Mouse (Mus musculus): ENCODE measurements around the gene Tmem204.
"Not testable (repeated sequence)": the region's sequence is repeated elsewhere in the genome, so short reads cannot be mapped to it uniquely, and the experiment has no call there.

The Tmem204 gene

DNA sequence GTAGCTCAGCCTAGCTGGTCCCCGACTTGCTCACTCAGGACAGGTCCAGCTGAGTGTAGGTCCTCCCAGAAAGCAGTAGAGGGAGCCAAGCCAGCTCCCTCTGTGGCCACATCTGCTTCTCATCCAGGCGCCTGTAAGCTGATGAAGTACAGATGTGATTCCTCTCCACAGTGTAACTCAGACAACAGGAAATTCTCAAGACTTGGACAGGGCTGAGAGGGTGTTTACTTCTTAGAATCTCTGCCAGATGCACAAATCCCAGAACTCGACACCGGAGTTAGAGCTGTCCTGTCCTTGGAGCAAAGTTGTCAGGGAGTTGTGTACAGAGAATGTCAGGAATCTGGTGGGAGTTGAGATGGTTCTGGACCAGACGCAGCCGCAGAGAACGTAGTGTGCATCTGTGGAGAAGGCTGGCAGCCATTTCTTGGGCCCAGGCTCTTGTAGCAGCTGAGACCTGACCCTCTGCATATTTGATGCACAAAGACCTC is at the start of gene Tmem204:
Gene Tmem204, minus strand, starts transcription at position 148 of the 488 bp plus-strand sequence.
- DNase-seq (ENCODE audit: low spot score): no peak

DNA sequence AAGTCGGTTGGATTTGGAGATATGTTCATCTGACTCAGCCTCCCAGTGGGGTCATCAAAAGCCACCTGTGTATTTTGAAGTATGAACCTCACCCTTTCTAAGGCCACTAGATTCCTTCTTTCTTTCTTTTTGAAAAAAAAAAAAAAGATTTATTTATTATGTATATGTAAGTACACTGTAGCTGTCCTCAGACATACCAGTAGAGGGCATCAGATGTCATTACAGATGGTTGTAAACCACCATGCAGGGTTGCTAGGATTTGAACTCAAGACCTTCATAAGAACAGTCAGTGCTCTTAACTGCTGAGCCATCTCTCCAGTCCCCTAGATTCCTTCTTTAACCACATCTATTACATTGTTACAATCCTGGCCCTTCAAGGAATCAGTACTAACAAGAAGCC is 46.7 kb upstream of the Tmem204 start:
- no peak for DNase-seq (ENCODE audit: low spot score)

DNA sequence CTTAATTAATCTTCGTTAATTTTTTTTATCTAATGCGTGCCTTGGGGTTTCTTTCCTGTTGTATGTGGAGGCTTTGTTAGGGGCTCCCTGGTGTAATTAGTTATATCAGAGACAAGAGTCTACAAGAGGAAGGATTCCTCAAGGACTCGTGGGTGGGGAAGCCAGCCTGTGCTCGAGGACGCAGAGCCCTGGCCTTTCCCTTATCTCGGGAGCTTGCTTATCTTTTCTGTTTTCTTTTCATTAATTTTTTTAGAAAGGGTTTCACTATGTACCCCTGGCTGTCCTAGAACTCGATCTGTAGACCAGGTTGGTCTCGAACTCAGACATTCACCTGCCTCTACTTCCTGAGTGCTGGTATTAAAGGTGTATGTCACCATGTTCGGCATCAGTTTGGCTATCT is 44.3 kb upstream of the Tmem204 start:
- DNase-seq (ENCODE audit: low spot score): peak; percentile 24

DNA sequence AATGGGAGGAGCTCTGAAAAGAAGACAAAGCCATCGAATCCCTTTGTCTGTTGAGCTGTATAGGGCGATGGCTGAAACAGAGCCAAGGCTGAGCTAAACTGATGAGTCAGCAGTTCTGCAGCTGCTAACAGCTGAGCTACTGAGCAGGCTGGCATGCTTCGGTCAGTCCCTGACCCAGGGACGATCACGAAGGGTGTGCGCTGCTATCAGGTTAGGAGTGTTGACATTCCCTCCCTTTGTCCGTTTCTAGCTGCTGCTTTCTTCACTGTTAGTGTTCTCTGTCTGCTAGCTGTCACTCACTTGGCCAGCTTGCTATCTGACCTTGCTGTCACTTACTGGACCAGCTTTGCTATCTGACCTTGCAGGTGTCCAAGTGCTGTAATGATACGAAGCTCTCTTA is 43.7 kb upstream of the Tmem204 start:
- DNase-seq (ENCODE audit: low spot score): peak; percentile 61

DNA sequence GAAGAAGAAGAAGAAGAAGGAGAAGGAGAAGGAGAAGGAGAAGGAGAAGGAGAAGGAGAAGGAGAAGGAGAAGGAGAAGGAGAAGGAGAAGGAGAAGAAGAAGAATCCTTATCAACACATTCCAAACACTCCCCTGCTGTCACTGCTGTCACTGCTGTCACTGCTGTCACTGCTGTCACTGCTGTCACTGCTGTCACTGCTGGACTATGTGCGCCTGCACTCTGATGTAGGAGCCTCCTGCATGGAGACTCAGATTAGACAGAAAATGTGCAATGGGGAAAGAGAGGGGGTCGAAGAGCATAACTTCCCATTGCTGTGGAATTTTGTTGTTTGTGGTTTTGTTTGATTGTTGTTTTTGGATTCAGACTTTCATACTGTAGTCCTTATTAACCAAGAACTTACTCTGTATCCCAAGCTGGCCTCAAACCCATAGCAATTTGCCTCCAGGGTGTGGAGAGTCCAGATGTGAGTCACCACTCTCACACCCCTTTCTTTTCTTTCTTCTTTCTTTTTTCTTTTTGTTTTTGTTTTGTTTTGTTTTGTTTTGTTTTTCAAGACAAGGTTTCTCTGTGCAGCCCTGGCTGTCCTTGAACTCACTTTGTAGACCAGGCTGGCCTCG is 42.2 kb upstream of the Tmem204 start:
- DNase-seq (ENCODE audit: low spot score): not testable (repeated sequence)

DNA sequence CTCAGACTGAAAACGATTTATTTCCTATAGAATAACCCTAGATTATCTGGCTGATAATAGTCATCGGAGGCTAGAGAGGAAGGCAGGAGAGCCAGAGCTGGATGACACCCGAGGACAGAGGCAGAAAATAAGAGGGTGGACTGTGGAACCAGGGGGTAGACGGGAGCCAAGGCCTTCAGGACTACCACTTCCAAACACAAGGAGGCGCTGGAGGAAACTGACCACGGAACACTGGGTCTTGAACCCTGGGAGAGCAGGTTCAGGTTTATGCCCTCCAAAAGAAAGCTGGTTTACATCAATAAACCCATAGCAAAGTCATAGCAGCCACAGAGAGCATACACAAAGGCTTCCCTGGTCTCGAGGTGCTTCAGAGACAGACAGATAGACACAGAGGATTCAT is 40.6 kb upstream of the Tmem204 start:
- peak; percentile 31 for DNase-seq (ENCODE audit: low spot score)

DNA sequence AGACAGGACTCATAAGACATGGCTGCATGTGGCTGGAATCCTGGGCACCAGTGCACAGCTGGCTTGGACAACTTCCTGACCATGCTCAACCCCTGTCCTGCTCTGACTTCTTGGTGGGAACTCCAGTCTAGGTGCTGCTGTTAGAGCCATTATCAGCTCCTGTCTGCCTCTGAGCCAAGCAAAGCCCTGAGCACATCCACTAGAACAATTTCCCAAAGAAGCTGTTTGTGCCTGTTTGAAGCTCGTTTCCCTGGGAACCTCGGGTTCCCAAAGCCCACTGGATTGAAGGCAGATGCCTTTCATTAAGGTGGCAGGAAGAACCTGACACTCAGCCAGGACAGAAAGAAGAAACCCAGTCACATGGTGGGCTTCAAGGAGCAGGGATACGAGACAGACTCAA is 37.0 kb upstream of the Tmem204 start, which contains the start of gene Ptx4:
Gene Ptx4, plus strand, starts transcription at position 355 of the 400 bp plus-strand sequence.
- DNase-seq (ENCODE audit: low spot score): no peak

DNA sequence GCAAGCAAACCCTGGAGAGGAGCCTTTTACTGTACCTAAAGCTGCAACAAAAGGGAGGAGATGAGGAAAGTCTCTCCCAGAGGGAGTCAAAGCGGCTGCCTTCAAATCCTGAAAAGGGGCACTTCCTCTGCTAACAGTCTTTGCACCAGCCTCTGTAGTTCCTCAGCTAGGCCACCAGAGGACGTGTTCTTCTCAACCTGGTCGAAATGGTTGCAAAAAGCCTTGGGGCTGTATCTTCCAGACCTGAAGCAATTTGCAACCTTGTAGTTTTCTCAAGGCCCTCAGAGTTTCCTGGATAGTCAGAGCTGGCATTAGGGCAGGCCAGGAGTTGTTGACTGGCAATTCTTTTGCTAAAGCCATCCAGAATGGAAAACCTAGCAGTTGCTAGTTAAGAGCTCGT is 33.9 kb upstream of the Tmem204 start:
- peak; percentile 46 for DNase-seq (ENCODE audit: low spot score)

DNA sequence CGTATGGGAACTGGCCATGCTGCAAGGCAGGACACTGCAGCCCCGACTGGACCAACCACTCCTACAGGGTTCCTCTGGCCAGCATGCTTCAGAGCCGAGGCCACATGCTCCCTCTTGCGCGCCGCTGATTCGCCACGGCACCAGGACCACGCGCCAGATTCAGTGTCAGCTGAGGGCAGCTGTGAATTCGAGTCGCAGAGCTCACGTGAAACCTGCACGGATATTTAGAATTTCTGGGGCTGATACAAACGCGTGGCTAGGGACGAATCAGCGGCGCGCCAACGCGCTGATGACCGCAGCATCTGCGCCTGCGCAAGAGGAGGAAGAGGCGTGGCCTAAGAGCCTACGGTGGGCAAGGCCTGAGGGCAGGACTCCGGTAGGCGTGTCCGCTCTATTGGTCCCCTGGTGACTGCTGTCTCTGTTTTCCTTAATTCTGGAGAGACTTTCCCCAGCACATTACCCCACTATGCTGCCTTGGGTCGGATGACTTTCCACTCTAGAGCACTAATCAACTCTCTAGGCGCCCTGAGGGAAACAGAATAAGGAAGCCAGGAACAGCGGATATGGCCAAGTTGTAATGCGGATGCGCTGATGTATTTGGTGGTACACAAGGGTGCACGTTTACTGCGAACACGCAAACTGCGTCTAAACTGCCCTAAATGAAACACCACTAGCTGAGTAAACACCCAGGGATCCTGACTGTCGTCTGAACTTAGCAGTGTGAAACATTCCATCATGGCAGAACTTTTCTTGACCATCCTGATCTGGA is 32.5 kb upstream of the Tmem204 start, which contains the start of gene Telo2:
Gene Telo2, minus strand, starts transcription at position 304 of the 769 bp plus-strand sequence.
- DNase-seq (ENCODE audit: low spot score): peak; percentile 91

DNA sequence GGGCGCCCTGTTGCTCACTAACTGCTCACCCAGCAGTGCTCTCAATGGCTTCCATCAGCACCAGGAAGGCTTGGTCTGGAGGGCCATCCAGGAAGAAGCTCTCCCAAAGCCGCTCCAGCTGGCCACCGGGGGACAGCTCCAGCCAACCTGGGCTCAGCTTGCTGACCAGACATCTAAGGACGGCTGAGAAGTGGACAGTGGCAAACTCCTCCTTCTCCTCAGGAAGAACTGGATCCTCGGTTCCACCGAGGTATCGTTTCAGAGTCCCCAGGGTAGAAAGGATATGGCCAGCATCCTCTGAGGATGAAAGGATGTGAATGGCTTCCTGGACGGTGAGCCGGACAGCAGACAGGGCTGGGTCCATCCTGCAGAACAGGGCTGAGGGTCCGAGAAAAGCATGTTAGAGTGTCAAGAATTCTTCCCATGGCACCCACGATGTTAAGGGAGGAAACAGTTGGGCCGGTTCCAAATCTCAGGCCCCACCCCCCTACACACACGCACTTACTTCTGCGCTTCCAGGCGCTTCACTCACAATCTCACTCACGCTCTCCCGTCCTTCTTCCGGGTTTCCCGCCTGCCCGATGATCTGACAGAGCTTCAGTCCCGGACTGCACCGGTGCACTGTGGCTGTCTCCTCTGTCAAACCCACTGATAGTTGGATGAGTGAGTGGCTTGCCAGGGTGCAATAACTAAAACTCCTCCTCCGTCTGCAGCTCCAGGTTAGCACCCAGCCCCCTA is 31.7 kb upstream of the Tmem204 start:
- no peak for DNase-seq (ENCODE audit: low spot score)

DNA sequence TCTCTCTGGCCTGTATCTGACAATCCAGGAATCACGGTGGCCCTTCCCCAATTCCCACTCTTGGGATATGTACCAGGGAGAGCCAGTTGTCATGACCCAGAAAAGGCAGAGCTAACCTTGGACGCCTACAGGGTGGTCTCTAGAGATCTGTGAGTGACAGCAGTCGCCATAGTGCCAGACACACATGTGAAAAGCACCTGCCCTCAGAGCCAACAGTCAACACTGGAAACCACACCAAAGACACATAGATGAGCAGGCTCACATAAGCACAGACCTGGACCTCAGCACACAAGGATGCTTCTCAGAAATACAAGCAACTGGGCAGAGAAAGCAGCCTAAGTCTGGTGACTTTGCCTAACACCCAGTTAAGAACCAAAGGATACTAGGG is 29.0 kb upstream of the Tmem204 start:
- DNase-seq (ENCODE audit: low spot score): no peak

DNA sequence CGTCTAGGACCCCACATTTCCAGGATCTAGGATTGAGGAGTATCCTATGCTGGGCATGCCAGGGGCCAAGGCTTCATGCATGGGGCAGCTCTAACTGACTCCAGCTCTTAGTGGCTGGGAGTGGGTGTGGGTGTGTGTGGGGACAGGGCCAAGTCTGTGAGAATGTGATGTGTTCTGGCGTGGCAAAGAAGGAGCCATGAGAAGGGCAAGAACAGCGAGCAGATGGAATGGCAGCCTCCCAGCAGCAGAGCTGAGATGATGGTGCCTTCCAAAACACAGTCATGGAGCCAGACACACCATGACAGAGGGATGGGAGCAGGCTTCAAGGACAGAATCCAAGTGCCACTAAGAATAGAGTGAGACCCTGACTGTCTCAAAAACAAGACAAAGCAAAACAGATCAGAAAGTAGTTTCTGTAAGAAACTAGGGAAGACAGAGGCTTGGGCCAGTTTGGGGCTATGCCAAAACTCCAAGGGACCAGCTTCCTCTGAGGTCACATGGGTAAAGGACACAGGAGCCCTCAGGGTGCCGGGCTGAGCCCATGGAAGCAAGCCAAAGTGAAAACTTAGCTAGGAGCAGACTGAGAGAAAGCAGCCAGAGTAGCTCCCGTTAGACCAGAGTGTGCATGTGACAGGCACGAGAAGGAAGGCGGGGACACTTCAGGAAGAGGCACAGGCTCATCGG is 28.5 kb upstream of the Tmem204 start:
- DNase-seq (ENCODE audit: low spot score): no peak

DNA sequence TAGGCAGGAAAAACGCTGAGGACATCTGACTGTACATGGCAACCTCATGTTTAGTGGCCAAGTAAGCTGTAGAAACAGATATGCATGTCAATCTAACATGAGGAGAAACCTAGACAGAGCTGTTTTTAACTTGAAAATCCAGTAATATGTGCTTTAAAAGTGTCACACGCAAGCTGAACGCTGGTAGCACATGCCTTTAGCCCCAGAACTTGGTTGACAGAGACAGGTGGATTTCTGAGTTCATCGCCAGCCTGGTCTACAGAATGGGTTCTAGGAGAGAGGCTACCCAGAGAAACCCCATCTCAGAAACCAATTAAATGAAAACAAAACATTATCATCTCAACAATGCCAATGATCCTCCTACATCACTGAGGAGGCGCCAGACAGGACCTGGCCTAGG is 27.8 kb upstream of the Tmem204 start:
- no peak for DNase-seq (ENCODE audit: low spot score)

DNA sequence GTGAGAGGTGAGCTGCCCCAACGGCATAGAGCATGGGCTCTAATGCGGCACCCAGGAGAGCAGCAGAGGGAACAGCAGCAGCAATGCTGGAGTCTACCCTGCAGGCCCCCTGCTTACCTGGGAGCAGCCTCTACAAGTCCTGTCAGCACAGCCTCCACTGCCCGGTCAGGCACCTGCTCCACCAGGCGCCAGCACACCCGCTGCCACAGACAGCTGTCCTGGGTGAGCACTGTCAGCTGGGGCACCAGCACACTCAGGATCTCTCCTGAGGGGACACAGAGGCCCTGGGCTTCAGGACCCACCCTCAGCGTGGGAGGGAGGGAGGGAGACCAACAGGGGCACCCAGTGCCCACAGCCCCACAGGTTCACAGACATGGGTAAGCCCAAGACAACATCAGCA is 27.2 kb upstream of the Tmem204 start:
- no peak for DNase-seq (ENCODE audit: low spot score)

DNA sequence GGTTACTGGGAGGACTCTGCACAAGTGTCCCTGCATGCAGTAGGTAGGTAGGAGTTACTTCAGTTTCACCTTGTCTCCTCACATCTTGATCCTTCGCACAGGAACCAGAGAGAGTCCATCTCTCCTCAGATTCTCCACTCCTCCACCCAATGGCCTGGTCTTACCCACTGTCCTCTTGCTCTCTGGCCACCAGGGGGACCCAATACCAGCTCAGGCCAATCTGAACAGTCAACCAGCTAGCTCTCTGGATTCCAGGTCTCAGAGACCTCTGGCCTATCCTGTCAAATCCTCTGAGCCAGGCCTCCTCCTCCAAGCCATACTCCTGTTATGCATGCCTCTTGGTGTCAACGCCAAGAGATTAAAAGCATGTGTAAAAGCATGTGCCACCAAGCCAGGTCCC is 26.2 kb upstream of the Tmem204 start:
- DNase-seq (ENCODE audit: low spot score): no peak

DNA sequence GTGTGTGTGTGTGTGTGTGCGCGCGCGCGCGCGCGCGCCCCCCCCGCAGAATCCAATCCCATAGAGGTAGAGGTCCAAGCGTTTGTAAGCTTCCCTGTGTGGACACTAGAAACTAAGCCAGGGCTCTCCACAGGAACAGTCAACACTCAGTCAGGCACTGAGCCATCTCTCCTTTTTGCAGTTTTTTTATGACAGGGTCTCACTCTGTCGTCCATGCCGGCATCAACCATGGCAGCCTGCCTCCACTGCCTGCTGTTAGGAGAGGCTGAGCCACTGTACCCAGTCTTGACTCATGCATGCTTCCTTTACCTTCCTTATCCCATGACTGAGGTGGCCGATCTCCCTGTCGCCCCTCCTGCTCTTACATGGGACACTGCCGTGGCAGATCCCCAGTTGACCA is 24.4 kb upstream of the Tmem204 start:
- no peak for DNase-seq (ENCODE audit: low spot score)

DNA sequence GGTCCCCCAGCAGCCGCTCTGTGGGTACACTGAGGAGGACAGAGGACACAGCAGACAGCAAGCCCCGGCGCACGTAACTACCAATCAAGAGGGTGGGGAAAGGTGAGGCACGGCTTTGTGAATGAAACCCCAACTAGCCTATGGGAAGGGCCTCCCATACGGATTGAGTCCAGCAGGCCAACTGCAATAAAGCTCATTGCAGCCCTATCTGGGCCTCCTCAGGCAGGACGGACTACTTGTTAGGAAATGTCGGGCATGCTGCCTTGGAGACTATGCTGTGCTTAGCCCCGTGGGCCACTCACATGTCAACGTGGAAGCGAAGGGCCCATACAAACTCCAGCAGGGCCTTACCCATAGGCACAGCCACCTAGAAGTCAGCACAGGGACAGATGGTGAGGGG is 17.9 kb upstream of the Tmem204 start:
- DNase-seq (ENCODE audit: low spot score): no peak

DNA sequence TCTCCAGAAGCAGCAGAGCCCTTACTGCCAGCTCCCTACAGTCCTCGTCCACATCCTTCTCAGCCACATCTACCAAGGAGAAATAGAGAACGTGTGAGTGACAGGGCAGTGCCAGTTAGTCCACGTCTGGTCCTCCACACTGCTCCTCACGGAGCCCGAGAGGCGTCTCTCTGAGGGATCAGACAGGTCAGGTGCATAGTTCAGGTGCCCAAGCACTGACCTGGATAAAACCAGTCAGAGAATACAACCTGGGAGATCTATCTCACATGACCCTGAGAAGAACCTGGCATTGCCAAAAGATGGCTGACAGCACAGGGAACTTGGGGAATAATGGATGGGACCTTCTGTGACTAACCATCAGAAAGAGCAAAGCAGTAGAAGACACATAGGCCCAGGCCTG is 16.7 kb upstream of the Tmem204 start:
- DNase-seq (ENCODE audit: low spot score): no peak

DNA sequence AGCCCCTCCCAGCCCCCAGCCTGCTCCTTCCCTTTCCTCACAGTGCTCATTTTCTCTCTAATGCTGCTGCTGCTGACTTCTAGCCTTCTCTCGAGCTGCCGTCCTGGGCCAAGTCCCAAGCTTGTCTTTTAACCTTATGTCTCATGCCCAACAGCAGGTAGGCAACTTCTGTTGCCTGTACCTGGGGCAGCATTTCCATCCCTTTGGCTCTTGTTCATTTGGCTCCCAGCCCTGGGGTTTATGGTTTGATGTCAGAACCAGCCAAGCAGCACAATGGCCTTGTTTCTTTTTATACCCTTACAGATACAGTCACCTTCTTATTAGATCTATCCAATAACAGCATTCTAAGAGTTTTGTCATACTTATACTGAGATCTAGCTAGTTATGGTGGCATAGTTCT is 12.8 kb upstream of the Tmem204 start:
- no peak for DNase-seq (ENCODE audit: low spot score)

DNA sequence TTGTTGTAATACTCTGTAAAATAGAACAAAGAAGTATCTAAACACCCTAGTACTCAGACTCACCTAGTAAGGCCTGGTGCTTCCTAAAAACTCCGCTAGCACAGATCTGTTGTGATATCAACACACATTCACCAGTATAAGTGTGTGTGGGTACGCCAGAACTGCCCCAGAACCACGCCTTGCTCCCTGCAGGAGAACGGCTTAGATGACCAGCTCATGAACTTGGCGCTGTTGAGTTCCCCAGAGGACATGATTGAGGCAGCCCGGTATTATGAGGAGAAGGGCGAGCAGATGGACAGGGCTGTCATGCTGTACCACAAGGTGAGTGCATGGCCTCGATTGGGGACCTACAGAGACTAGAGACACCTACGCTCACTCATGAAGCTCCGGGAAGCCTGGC is 7.1 kb upstream of the Tmem204 start:
- no peak for DNase-seq (ENCODE audit: low spot score)

DNA sequence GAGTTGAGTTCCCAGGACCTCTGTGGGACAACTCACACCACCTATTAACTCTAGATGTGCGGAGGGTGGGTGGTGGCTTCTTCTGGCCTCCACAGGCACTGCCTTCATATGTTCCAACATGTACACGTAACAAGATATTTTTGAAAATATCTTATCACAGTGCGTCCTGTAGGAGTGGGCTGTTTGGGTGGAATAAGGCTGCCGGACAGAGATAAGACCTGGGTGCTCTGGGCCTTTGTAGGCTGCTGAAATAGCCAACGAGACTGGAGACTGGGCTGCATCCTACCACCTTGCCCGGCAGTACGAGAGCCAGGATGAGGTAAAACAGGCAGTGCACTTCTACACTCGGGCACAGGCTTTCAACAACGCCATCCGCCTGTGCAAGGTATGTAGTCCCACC is 5.8 kb upstream of the Tmem204 start:
- DNase-seq (ENCODE audit: low spot score): peak; percentile 49

DNA sequence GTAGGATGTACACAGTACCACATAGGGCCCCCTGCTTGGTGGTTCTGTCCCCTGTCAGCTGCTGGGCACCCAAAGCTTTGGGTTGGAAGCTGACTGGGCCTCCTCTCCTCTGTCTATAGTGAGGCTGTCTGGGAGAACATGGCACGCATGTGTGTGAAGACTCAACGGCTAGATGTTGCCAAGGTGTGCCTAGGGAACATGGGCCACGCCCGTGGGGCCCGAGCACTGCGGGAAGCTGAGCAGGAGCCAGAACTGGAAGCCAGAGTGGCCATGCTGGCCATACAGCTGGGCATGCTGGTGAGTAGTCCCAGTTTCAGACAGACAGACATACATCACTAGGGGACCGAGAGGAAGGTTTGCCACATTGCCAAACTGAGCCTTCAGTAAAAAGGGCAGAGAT is 3.3 kb upstream of the Tmem204 start:
- DNase-seq (ENCODE audit: low spot score): no peak

All from c-Kit-positive CD71-positive TER-119-positive erythroid progenitor cells, embryonic 14.5 days (primary cell).